Mouse (Mus musculus) monocyte, adult 2 months (primary cell): ENCODE measurements around the gene Gm10778.
A peak's percentile ranks its signal among the peaks of the same experiment; 100 is the strongest.
"Not testable (repeated sequence)": the region's sequence is repeated elsewhere in the genome, so short reads cannot be mapped to it uniquely, and the experiment has no call there.

ENCODE experiments used
- DNase-seq, 2 experiments: peaks; one replicate each; pipeline ENCODE4 v3.0.0; 2022; ENCODE audit warnings: low spot score in 2 of 2, low read depth in 1 of 2

The Gm10778 gene

DNA sequence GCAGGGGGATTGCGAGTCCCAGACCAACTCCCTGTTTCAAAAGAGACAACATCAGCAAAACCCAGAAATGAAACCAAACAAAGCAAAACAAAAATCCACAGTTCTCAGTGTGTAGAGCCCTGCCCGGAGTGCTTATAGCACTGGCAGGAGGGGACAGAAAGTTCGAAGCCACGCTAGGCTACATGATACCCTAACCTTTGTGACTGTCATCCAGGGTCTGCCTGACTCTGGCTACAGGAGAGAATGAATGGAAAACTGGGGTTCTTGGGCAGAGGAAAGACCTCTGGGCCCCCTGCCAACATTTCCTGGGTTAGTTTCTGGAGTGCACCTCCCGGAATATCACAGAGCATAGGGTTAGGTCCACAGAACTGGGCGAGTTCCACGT lies 21.0 kb upstream of the Gm10778 start:
- DNase-seq: no peak

DNA sequence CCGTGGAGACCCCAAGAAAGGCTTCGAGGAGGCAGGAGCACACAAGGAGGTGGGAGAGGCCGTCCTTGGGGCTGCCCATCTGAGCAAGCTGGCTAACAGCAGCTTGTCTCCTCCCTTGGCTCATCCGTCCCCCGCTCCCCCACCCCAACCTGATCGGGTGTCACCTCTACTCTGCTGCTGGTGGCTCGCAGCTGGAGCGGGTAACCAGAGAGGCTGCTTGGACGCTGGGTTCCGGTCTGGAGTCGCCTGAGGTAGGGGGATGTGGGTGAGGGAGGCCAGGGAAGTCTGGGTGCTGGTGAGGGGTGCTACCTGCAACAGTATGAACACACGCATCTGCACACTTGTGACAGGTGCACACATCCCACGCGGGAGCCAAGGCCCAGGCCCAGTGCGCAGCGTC lies 20.5 kb upstream of the Gm10778 start, which contains the start of gene Ankrd24:
Gene Ankrd24 (plus strand): TSS at position 151 of the 400 bp plus-strand sequence.
- DNase-seq: no peak

- DNase-seq: peak; percentile 46 to 47
Measured at GRCm38 (mm10) chr10:81633253-81634099, 15.4 kb upstream of the Gm10778 start.

- DNase-seq: no peak
Measured at GRCm38 (mm10) chr10:81636338-81636737, 12.5 kb upstream of the Gm10778 start.

- DNase-seq: no peak
Measured at GRCm38 (mm10) chr10:81638101-81638500, 10.8 kb upstream of the Gm10778 start.

GRCm38 (mm10) chr10:81640825-81641224 lies 8.0 kb upstream of the Gm10778 start:
- not testable (repeated sequence) for DNase-seq

DNA sequence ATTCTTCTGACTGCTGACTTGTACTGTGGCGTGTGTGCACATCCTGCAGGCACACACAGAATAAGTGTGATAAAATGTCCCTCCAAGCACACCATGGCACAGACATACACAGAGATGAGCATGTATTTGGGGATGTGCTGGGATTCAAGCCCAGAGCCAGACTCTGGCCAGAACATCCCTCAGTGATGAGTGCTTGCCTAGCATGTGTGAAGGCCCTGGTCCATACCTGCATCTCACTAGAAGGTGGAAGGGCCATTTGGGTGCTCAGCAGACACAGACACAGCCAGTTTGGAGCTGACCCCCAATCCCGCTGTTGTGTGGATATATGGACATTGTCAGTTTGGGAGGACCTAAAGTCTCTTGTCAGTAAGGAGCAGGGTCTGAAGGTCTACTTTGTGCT lies 7.3 kb upstream of the Gm10778 start:
- DNase-seq: no peak

DNA sequence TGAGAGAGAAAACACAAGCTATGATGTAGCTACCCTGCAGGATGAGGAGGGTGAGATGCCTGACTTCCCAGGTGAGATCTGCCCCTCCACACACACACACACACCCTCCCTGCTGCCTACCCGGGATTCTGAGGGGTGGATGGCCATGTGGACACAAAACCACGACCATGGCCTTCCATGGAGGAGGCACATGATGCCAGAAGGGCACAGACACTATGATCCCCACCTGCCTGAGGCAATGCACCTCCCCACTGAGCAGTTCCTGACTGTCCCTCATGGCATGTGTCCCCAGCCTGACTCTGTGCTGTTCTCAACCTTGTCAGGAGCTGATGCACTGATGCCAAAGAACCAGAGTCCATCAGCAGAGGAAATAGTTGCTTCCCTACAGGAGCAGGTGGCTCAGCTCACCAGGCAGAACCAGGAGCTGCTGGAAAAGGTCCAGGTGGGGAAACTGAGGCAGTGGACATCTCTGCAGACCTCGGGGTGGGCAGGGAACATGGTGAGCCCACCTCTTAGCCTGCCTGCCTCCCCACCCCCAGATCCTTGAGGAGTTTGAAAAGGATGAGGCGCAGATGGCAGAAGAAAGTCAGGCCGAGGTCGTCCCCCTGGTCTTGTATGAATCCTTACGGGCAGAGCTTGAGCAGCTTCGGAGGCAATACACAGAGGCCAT lies 6.7 kb upstream of the Gm10778 start:
- no peak for DNase-seq

DNA sequence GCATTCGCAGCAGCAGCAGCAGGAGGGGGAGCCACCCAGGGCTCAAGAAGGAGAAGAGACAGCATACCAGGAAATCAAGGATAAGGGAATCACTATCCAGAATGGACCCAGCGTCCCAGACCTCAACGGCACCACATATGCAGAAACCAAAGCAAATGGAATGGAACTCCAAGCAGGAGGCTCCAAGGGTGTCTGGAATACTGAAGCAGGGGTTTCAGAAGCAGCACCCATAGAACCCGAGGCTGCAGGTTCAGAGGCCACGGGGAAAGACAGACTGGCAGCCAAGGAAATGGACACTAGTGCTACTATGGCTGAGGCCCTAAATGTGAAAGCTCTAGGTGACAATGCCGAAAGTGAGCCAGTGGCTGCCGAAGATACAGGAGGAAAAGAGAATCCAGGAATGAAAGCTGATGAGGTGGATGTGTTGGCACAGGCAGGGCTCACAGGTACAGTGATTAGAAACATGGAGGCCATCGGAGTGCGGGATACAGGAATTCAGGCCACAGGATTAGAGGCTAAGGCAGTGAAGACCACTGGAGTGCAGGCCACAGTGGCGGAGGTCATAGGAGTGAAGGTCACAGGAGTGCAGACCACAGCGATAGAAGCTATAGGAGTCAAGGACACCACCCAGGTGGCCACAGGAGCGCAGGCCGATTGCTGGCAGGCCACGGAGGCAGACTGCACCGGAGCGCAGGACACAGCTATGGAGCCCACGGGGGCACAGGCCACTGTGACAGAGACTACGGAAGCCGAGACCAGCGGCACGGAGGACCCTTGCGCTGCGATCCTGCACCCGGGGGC lies 6.0 kb upstream of the Gm10778 start:
- DNase-seq: no peak

- peak; percentile 79 to 83 for DNase-seq
Measured at GRCm38 (mm10) chr10:81643449-81644055, 5.3 kb upstream of the Gm10778 start.

- no peak for DNase-seq
Measured at GRCm38 (mm10) chr10:81644162-81644561, 4.7 kb upstream of the Gm10778 start.

DNA sequence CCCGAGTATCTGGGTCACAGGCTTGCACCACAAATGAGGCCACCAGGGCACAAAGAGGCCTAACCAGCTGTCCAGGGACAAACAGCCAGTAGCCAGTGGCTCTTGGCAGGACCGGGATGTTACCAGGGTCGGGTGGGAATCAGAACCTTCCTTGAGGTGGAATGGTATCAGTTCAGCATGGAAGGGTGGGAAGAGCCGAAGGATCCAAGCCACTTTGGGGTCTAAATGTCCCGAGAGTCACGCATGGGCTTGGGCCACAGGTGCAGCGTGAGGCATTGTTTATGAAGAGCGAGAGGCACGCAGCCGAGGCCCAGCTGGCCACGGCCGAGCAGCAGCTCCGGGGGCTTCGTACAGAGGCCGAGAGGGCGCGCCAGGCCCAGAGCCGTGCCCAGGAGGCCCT lies 4.1 kb upstream of the Gm10778 start:
- no peak for DNase-seq

DNA sequence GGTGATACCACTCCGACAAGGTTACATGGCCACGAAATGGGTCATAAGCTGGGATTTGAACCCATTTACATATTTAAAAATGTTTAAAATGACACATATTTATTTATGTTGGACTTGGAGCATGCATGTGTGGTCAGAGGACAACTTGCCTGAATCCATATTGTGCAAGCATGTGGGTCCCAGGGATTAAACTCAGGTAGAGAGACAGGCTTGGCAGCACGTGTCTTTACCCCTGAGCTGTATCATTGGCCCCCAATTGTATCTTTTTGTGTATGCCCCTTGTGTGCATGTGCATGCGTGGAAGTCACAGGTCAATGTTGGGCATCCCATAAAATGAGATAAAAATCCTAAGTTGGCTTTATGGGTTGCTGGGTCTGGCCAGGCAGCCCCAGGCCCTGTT lies 3.5 kb upstream of the Gm10778 start:
- DNase-seq: no peak

GRCm38 (mm10) chr10:81646015-81646555 lies 2.8 kb upstream of the Gm10778 start:
- DNase-seq: no peak

GRCm38 (mm10) chr10:81655178-81655577 lies 6.3 kb downstream of the Gm10778 start:
- no peak for DNase-seq

DNA sequence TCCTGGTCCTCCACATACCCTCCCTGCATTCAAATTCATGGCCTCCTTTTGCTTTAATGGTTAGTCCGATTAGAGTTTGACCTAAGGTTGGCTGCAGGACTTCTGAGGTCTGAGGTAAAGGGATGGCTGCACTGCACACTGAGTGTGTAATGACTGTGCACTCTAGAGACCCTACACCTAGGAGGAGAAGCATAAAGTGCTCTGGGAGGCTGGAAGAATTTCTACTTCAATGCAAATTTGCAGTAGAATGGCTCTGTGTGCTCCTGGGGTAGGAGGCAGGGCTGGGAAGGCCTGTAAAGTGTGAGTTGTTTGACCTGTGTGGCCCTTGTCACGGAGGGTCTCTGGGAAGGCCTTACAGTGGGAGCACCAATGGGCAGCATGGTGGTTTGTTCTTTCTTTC lies 7.3 kb downstream of the Gm10778 start:
- no peak for DNase-seq

- not testable (repeated sequence) for DNase-seq
Measured at GRCm38 (mm10) chr10:81687114-81687513, 38.3 kb downstream of the Gm10778 start.

DNA sequence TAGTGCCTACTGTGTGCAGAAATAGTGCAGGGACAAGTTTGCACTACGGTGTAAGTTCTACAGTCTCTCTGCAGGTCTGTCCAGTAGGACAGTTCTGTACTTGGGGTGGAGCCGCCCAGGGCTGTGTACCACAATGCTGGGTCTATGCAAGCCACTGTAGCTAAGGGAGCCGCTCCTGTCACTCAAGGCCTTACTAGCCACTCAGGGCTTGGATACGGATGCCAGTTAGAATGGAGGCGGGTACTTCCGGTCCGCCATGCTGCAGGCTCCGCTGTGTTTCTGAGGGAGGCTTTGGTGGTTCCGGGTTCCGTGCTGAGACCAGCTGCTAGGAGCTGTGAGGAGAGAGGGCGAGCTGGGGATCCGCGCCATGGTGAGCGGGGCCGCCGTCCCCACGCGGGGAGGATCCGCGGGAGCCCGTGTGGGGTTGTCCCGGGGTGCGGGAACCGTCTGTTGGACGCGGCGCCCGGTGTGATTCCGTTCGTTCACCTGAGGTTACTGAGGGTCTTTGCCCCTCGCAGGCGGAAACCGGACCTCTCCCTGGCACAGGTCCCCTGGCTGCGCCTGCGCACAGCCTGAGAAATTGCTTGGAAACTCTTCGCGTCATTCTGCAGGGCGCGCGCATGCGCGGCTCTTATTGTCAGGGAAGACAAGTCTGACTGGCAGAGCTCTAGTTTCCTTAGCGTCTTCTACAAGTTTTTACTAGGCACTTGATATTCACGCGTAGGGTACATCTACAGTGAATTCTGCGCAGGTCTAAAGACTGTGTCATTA lies 55.9 kb downstream of the Gm10778 start, which contains the start of gene Zfp433:
Gene Zfp433 (plus strand): TSS at position 295 of the 771 bp plus-strand sequence.
- not testable (repeated sequence) for DNase-seq
